Mouse (Mus musculus): Measurements from ENCODE around the gene Olfr666. TPM values are rescaled to one million over a fixed set of nuclear protein-coding genes. Genes with fewer than 3 reads are reported as not detected.
"Not testable (repeated sequence)": the region's sequence is repeated elsewhere in the genome, so short reads cannot be mapped to it uniquely, and the experiment has no call there.

Gene Olfr666
- not detected in 2 replicates for polyA plus RNA-seq (2014; fragmentation: Nextera tagmentation; extraction: Ambion mirVana)

GRCm38 (mm10) chr7:104895852-104896251 lies at the start of gene Olfr666:
Gene Olfr666, minus strand, starts transcription at chr7:104895952.
- ATAC-seq (replicated peaks; ENCODE audit: low FRiP score) = no peak
- Histone ChIP-seq H3K9ac (ENCODE audit: low read depth, low read length) (no peak within 1 kb of the TSS), H3K27ac (ENCODE audit: low read depth, low read length) (no peak within 1 kb of the TSS), H3K4me1 (replicated peaks; ENCODE audit: control insufficient read depth, insufficient read depth, low read length) (no peaks in the 10 kb centered on the region), H3K4me3 (ENCODE audit: low read depth, low read length) (no peak within 1 kb of the TSS), H3K36me3 (ENCODE audit: control insufficient read depth, insufficient read depth, low read length) (no peaks in the 10 kb centered on the region), H3K27me3 (replicated peaks; ENCODE audit: control insufficient read depth, insufficient read depth, low read length) (no peaks in the 10 kb centered on the region), H3K9me3 (ENCODE audit: control insufficient read depth, low read length) (no peaks in the 10 kb centered on the region), H3K4me2 (no peak within 1 kb of the TSS)
- 76% methylated on average over 2 of the region's 2 CpGs for WGBS
- DNase-seq (ENCODE audit: low spot score) = no peak

- DNase-seq (ENCODE audit: low spot score) (no peak), ATAC-seq (replicated peaks; ENCODE audit: low FRiP score) (no peak)
- no peak within 1 kb of the TSS for H3K27ac ChIP-seq (ENCODE audit: low read depth, low read length)
- H3K4me3 ChIP-seq (ENCODE audit: low read depth, low read length) = no peak within 1 kb of the TSS
- WGBS = 71% methylated on average over 1 of the region's 1 CpGs
- H3K9ac ChIP-seq (ENCODE audit: low read depth, low read length) = no peak within 1 kb of the TSS
- H3K9me3 ChIP-seq (ENCODE audit: control insufficient read depth, low read length) = no peaks in the 10 kb centered on the region
- no peaks in the 10 kb centered on the region for H3K4me1 ChIP-seq (replicated peaks; ENCODE audit: control insufficient read depth, insufficient read depth, low read length)
- H3K4me2 ChIP-seq = no peak within 1 kb of the TSS
- no peaks in the 10 kb centered on the region for H3K27me3 ChIP-seq (replicated peaks; ENCODE audit: control insufficient read depth, insufficient read depth, low read length)
- no peaks in the 10 kb centered on the region for H3K36me3 ChIP-seq (ENCODE audit: control insufficient read depth, insufficient read depth, low read length)
These were observed 38.2 kb upstream of the Olfr666 start, which contains the start of gene Olfr669 for GRCm38 (mm10) chr7:104933940-104934339. Gene Olfr669, plus strand, starts transcription at chr7:104934240.

GRCm38 (mm10) chr7:104927957-104928356 lies 32.2 kb upstream of the Olfr666 start, which contains the start of gene Olfr668:
Gene Olfr668, minus strand, starts transcription at chr7:104928057.
- ATAC-seq (replicated peaks; ENCODE audit: low FRiP score) = no peak
- Histone ChIP-seq H3K27ac (ENCODE audit: low read depth, low read length) (no peak within 1 kb of the TSS), H3K4me3 (ENCODE audit: low read depth, low read length) (no peak within 1 kb of the TSS), H3K36me3 (ENCODE audit: control insufficient read depth, insufficient read depth, low read length) (no peaks in the 10 kb centered on the region), H3K9me3 (ENCODE audit: control insufficient read depth, low read length) (no peaks in the 10 kb centered on the region), H3K4me1 (replicated peaks; ENCODE audit: control insufficient read depth, insufficient read depth, low read length) (no peaks in the 10 kb centered on the region), H3K9ac (ENCODE audit: low read depth, low read length) (no peak within 1 kb of the TSS), H3K4me2 (no peak within 1 kb of the TSS), H3K27me3 (replicated peaks; ENCODE audit: control insufficient read depth, insufficient read depth, low read length) (no peaks in the 10 kb centered on the region)
- no peak for DNase-seq (ENCODE audit: low spot score)
- WGBS = 67% methylated on average over 1 of the region's 1 CpGs

GRCm38 (mm10) chr7:104921382-104921781 lies 25.6 kb upstream of the Olfr666 start, which contains the start of gene Olfr667:
Gene Olfr667, minus strand, starts transcription at chr7:104921482.
- Histone ChIP-seq H3K36me3 (ENCODE audit: control insufficient read depth, insufficient read depth, low read length) (no peaks in the 10 kb centered on the region), H3K27ac (ENCODE audit: low read depth, low read length) (no peak within 1 kb of the TSS), H3K27me3 (replicated peaks; ENCODE audit: control insufficient read depth, insufficient read depth, low read length) (no peaks in the 10 kb centered on the region), H3K4me1 (replicated peaks; ENCODE audit: control insufficient read depth, insufficient read depth, low read length) (no peaks in the 10 kb centered on the region), H3K4me3 (ENCODE audit: low read depth, low read length) (no peak within 1 kb of the TSS), H3K9me3 (ENCODE audit: control insufficient read depth, low read length) (no peaks in the 10 kb centered on the region), H3K9ac (ENCODE audit: low read depth, low read length) (no peak within 1 kb of the TSS), H3K4me2 (no peak within 1 kb of the TSS)
- ATAC-seq (replicated peaks; ENCODE audit: low FRiP score) (no peak), DNase-seq (ENCODE audit: low spot score) (no peak)
- 84% methylated on average over 1 of the region's 1 CpGs for WGBS

- Histone ChIP-seq H3K9ac (ENCODE audit: low read depth, low read length) (no peak within 1 kb of the TSS), H3K4me2 (no peak within 1 kb of the TSS), H3K4me1 (replicated peaks; ENCODE audit: control insufficient read depth, insufficient read depth, low read length) (no peaks in the 10 kb centered on the region), H3K36me3 (ENCODE audit: control insufficient read depth, insufficient read depth, low read length) (no peaks in the 10 kb centered on the region), H3K27ac (ENCODE audit: low read depth, low read length) (no peak within 1 kb of the TSS), H3K9me3 (ENCODE audit: control insufficient read depth, low read length) (no peaks in the 10 kb centered on the region), H3K27me3 (replicated peaks; ENCODE audit: control insufficient read depth, insufficient read depth, low read length) (no peaks in the 10 kb centered on the region), H3K4me3 (ENCODE audit: low read depth, low read length) (no peak within 1 kb of the TSS)
- 32% methylated on average over 1 of the region's 1 CpGs for WGBS
- no peak for ATAC-seq (replicated peaks; ENCODE audit: low FRiP score)
- DNase-seq (ENCODE audit: low spot score) = no peak
These were observed 18.0 kb downstream of the Olfr666 start, which contains the start of gene Olfr665 for GRCm38 (mm10) chr7:104877731-104878130. Gene Olfr665, plus strand, starts transcription at chr7:104878031.

- Histone ChIP-seq H3K36me3 (ENCODE audit: control insufficient read depth, insufficient read depth, low read length) (no peaks in the 10 kb centered on the region), H3K4me1 (replicated peaks; ENCODE audit: control insufficient read depth, insufficient read depth, low read length) (no peaks in the 10 kb centered on the region), H3K9me3 (ENCODE audit: control insufficient read depth, low read length) (no peaks in the 10 kb centered on the region), H3K4me3 (ENCODE audit: low read depth, low read length) (no peak overlapping the region), H3K4me2 (no peak overlapping the region), H3K9ac (ENCODE audit: low read depth, low read length) (no peak overlapping the region), H3K27me3 (replicated peaks; ENCODE audit: control insufficient read depth, insufficient read depth, low read length) (no peaks in the 10 kb centered on the region), H3K27ac (ENCODE audit: low read depth, low read length) (no peak overlapping the region)
- 82% methylated on average over 3 of the region's 3 CpGs for WGBS
- ATAC-seq (replicated peaks; ENCODE audit: low FRiP score) (no peak), DNase-seq (ENCODE audit: low spot score) (no peak)
These were observed 34.4 kb downstream of the Olfr666 start for GRCm38 (mm10) chr7:104861381-104861780.

GRCm38 (mm10) chr7:104857683-104858082 lies 38.1 kb downstream of the Olfr666 start:
- Histone ChIP-seq H3K4me1 (replicated peaks; ENCODE audit: control insufficient read depth, insufficient read depth, low read length) (no peaks in the 10 kb centered on the region), H3K27ac (ENCODE audit: low read depth, low read length) (no peak overlapping the region), H3K4me3 (ENCODE audit: low read depth, low read length) (no peak overlapping the region), H3K9me3 (ENCODE audit: control insufficient read depth, low read length) (no peaks in the 10 kb centered on the region), H3K27me3 (replicated peaks; ENCODE audit: control insufficient read depth, insufficient read depth, low read length) (no peaks in the 10 kb centered on the region), H3K36me3 (ENCODE audit: control insufficient read depth, insufficient read depth, low read length) (no peaks in the 10 kb centered on the region), H3K4me2 (no peak overlapping the region), H3K9ac (ENCODE audit: low read depth, low read length) (no peak overlapping the region)
- WGBS = 68% methylated on average over 1 of the region's 1 CpGs
- DNase-seq (ENCODE audit: low spot score) = no peak
- no peak for ATAC-seq (replicated peaks; ENCODE audit: low FRiP score)

- not testable (repeated sequence) for H3K9ac ChIP-seq (ENCODE audit: low read depth, low read length); H3K27me3 ChIP-seq (replicated peaks; ENCODE audit: control insufficient read depth, insufficient read depth, low read length); H3K36me3 ChIP-seq (ENCODE audit: control insufficient read depth, insufficient read depth, low read length); H3K27ac ChIP-seq (ENCODE audit: low read depth, low read length); H3K9me3 ChIP-seq (ENCODE audit: control insufficient read depth, low read length); ATAC-seq (replicated peaks; ENCODE audit: low FRiP score); H3K4me1 ChIP-seq (replicated peaks; ENCODE audit: control insufficient read depth, insufficient read depth, low read length); H3K4me3 ChIP-seq (ENCODE audit: low read depth, low read length); H3K4me2 ChIP-seq; DNase-seq (ENCODE audit: low spot score)
- 60% methylated on average over 2 of the region's 2 CpGs for WGBS
These were observed 39.0 kb downstream of the Olfr666 start, which contains the start of gene Usp17la for GRCm38 (mm10) chr7:104856709-104857108. Gene Usp17la, plus strand, starts transcription at chr7:104857009.

- DNase-seq (ENCODE audit: low spot score) (no peak), ATAC-seq (replicated peaks; ENCODE audit: low FRiP score) (no peak)
- Histone ChIP-seq H3K9ac (ENCODE audit: low read depth, low read length) (no peak overlapping the region), H3K9me3 (ENCODE audit: control insufficient read depth, low read length) (no peaks in the 10 kb centered on the region), H3K4me1 (replicated peaks; ENCODE audit: control insufficient read depth, insufficient read depth, low read length) (no peaks in the 10 kb centered on the region), H3K27me3 (replicated peaks; ENCODE audit: control insufficient read depth, insufficient read depth, low read length) (no peaks in the 10 kb centered on the region), H3K4me3 (ENCODE audit: low read depth, low read length) (no peak overlapping the region), H3K27ac (ENCODE audit: low read depth, low read length) (no peak overlapping the region), H3K4me2 (no peak overlapping the region), H3K36me3 (ENCODE audit: control insufficient read depth, insufficient read depth, low read length) (no peaks in the 10 kb centered on the region)
- WGBS = 70% methylated on average over 3 of the region's 3 CpGs
These were observed 40.5 kb downstream of the Olfr666 start for GRCm38 (mm10) chr7:104855248-104855750.

Data from liver, embryonic 11.5 days (tissue).